Mouse (Mus musculus) thymus, adult 2 months (tissue): ENCODE measurements around the gene Ganc. TPM values are rescaled to one million over a fixed set of nuclear protein-coding genes. Genes with fewer than 3 reads are reported as not detected.

ENCODE experiments used
- DNase-seq: peaks from one replicate; pipeline ENCODE4 v3.0.0; 2021
- H3K27ac ChIP-seq: fragments of 200-500 bp; 2 replicates; pipeline ENCODE4 v1.5.1; 2012; ENCODE audit warnings: low read length, control low read depth; ENCODE audit not compliant: control insufficient read depth, insufficient read depth
- H3K27me3 ChIP-seq: fragments of 200-500 bp; 2 replicates; pipeline ENCODE4 v1.6.1; 2012; ENCODE audit warnings: mild to moderate bottlenecking, low read length, moderate library complexity, mixed read lengths; ENCODE audit not compliant: control insufficient read depth, insufficient read depth
- H3K36me3 ChIP-seq: fragments of 200-500 bp; 2 replicates; pipeline ENCODE4 v1.6.1; 2012; ENCODE audit warnings: mild to moderate bottlenecking, low read length, moderate library complexity; ENCODE audit not compliant: control insufficient read depth, insufficient read depth
- H3K4me1 ChIP-seq: fragments of 200-500 bp; replicated peaks from 2 replicates; pipeline ENCODE4 v1.6.1; 2012; ENCODE audit warnings: low read length; ENCODE audit not compliant: control insufficient read depth, insufficient read depth
- H3K4me3 ChIP-seq: fragments of 200-500 bp; 2 replicates; pipeline ENCODE4 v1.5.1; 2012; ENCODE audit warnings: mild to moderate bottlenecking, low read length, control low read depth, moderate library complexity; ENCODE audit not compliant: control insufficient read depth, insufficient read depth
- CTCF ChIP-seq: fragments of 200-500 bp; IDR thresholded peaks from 2 replicates; pipeline ENCODE4 v1.5.1; 2012; ENCODE audit warnings: mild to moderate bottlenecking, control low read depth, low read length, moderate library complexity, borderline replicate concordance; ENCODE audit not compliant: control insufficient read depth, poor library complexity, insufficient read depth; ENCODE audit errors: extremely low read depth
- POLR2A ChIP-seq: fragments of 200-500 bp; IDR thresholded peaks from 2 replicates; pipeline ENCODE4 v1.6.1; 2012; ENCODE audit warnings: mild to moderate bottlenecking, low read length, control low read depth, moderate library complexity; ENCODE audit not compliant: control insufficient read depth, poor library complexity, insufficient read depth; ENCODE audit errors: extremely low read depth
- WGBS: fragments of 180-500 bp; shearing (Covaris S2); methylation state at CpG from one replicate; pipeline ENCODE4 v1.1.7; 2018; 5-methylcytosine and 5-hydroxymethylcytosine counted together
- polyA plus RNA-seq: library from polyadenylated mRNA; depleted of rRNA; stranded (reverse); fragments of >200 nt; gene quantifications from 2 replicates; pipeline ENCODE4 v1.2.3, GENCODE M21; 2012

The Ganc gene
- polyA plus RNA-seq, 1 experiment = 17.4 TPM

- no peak for TF ChIP-seq POLR2A
- no peak for TF ChIP-seq CTCF
- 78% methylated on average over 4 of the region's 4 CpGs for WGBS
- H3K4me1 ChIP-seq = peaks cover 18% of the 10 kb centered on the region
Measured at GRCm38 (mm10) chr2:120470856-120471255, 67.2 kb downstream of the Ganc start.

GRCm38 (mm10) chr2:120476277-120477087 is 72.8 kb downstream of the Ganc start:
- DNase-seq = no peak
- H3K36me3 ChIP-seq = no peaks in the 10 kb centered on the region
- no peaks in the 10 kb centered on the region for H3K27me3 ChIP-seq
- no peak overlapping the region for H3K4me3 ChIP-seq
- H3K27ac ChIP-seq = no peak overlapping the region
- peaks cover 13% of the 10 kb centered on the region for H3K4me1 ChIP-seq
- 93% methylated on average over 13 of the region's 13 CpGs for WGBS
- no peak for TF ChIP-seq POLR2A
- TF ChIP-seq CTCF = no peak

More at GRCm38 (mm10) chr2:120470856-120471255, 67.2 kb downstream of the Ganc start:
- no peak for DNase-seq
- Histone ChIP-seq H3K27ac (no peak overlapping the region), H3K27me3 (no peaks in the 10 kb centered on the region), H3K36me3 (no peaks in the 10 kb centered on the region), H3K4me3 (no peak overlapping the region)

GRCm38 (mm10) chr2:120478600-120478999 is 74.9 kb downstream of the Ganc start:
- Histone ChIP-seq H3K36me3 (no peaks in the 10 kb centered on the region), H3K4me1 (peaks cover 28% of the 10 kb centered on the region), H3K4me3 (no peak overlapping the region), H3K27ac (no peak overlapping the region), H3K27me3 (no peaks in the 10 kb centered on the region)
- TF ChIP-seq CTCF = peak; percentile 42; the same call in 1 of the 2 replicates
- no peak for TF ChIP-seq POLR2A
- peak; percentile 86 for DNase-seq
- 45% methylated on average over 3 of the region's 3 CpGs for WGBS

- H3K4me3 ChIP-seq = no peak overlapping the region
- WGBS = 74% methylated on average over 8 of the region's 8 CpGs
- H3K27ac ChIP-seq = peak overlapping the region; percentile 26
- H3K4me1 ChIP-seq = peaks cover 51% of the 10 kb centered on the region
- TF ChIP-seq CTCF (no peak), POLR2A (no peak)
- H3K36me3 ChIP-seq = no peaks in the 10 kb centered on the region
- no peak for DNase-seq
- no peaks in the 10 kb centered on the region for H3K27me3 ChIP-seq
Measured at GRCm38 (mm10) chr2:120481921-120482320, 78.2 kb downstream of the Ganc start.

- peaks cover 51% of the 10 kb centered on the region for H3K4me1 ChIP-seq
- no peak overlapping the region for H3K4me3 ChIP-seq
- peak; percentile 69 for DNase-seq
- WGBS = 27% methylated on average over 8 of the region's 8 CpGs
- H3K36me3 ChIP-seq = no peaks in the 10 kb centered on the region
- TF ChIP-seq CTCF (no peak), POLR2A (no peak)
- peak overlapping the region; percentile 98 for H3K27ac ChIP-seq
- H3K27me3 ChIP-seq = no peaks in the 10 kb centered on the region
Measured at GRCm38 (mm10) chr2:120482506-120483389, 79.1 kb downstream of the Ganc start.

- DNase-seq = no peak
- Histone ChIP-seq H3K36me3 (no peaks in the 10 kb centered on the region), H3K27ac (peak overlapping the region; percentile 98), H3K4me3 (no peak overlapping the region), H3K27me3 (no peaks in the 10 kb centered on the region), H3K4me1 (peaks cover 51% of the 10 kb centered on the region)
- TF ChIP-seq CTCF = no peak
- TF ChIP-seq POLR2A = no peak
- 89% methylated on average over 3 of the region's 3 CpGs for WGBS
Measured at GRCm38 (mm10) chr2:120484241-120484640, 80.5 kb downstream of the Ganc start.
